Mouse (Mus musculus) adrenal gland (tissue): ENCODE results near the gene Actrt3.
"Not testable (repeated sequence)": the region's sequence is repeated elsewhere in the genome, so short reads cannot be mapped to it uniquely, and the experiment has no call there.

Experiments used
- intact Hi-C: fragments of 180-260 bp; cut with DNase I; formaldehyde crosslinking; loops from one replicate; pipeline ENCODE4 v1.15.1; 2025

The Actrt3 gene

DNA sequence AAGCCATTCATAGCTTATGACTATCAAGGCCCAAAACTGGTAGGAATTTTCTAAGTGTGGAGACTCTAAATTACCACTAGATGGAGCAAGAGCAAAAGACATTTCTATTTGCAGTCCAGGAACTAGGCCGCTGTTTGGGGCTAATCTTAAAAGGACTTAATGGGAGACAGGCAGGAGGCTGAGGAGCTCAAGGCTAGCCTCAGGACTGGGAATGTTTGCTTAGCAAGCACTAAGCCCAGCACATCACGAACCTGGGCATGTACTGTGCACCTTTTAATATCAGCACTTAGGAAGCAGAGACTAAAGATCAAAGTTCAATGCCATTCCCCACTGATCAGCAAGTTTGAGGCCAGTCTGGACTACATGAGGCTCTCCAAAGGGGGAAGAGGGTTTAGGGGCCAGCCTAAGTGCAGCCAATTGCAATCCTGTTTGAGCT lies 7.3 kb downstream of the Actrt3 start:
- intact Hi-C loops = loop anchor here (5.0 to 10.0 kb wide), 2 partner anchors 100 to 552 kb away; partner anchors contain the start of gene Cldn11

DNA sequence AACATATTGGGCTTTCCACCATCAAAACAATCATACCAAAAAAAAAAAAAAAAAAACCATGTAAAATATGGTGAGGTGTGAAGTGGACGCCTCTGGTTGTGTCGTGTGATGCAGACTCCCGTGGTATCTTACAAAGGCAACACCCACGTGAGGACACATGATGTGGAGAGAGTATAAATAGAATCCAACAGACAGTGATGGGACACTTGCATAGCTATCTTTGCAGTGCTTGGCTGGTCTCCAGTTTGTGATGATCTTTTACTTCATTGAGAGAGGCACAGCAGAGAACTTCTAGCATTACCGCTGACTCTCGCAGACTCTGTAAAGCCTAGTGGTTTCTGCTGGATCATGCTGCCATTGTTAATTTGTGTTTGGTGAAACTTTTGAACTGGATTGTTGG lies 10.9 kb downstream of the Actrt3 start:
- intact Hi-C loops = no loop called here

DNA sequence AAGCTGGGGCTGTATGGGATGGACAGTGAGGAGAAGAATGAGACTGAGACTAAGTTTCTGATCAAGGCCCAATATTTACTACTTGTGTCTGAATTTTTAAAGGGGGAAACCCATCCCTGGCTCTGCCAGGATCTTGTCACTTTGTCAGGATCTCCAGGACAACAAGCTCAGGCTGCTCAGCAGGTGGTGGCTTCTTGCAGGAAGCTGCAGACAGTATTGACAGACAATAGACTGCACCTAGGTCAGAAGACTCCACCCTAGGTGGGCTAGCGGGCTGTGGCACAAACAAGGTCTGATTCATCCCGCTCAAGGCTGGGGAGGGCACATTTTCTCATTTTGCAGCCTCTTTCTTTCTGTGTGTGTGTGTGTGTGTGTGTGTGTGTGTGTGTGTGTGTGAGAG lies 26.2 kb downstream of the Actrt3 start:
- intact Hi-C loops = no loop called here

DNA sequence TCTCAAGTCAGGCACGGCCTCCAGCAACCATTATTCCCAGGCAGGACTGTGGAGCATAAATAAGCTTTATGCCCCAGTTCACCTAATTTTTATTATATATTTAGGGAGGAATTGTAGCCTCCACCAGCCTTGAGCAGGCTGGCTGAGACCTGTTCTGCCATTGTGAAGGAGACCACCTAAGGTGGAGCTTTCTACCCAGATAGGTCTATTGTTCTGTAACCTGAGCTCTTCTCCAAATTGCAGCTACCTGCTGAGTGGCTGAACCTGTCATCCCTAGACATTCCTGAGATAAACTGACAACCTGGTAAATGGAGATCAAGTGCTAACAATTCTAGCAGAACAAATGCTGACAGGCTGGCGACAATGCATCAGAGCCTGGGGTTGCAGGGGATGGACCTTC lies 33.4 kb downstream of the Actrt3 start:
- intact Hi-C loops = not testable (repeated sequence)

DNA sequence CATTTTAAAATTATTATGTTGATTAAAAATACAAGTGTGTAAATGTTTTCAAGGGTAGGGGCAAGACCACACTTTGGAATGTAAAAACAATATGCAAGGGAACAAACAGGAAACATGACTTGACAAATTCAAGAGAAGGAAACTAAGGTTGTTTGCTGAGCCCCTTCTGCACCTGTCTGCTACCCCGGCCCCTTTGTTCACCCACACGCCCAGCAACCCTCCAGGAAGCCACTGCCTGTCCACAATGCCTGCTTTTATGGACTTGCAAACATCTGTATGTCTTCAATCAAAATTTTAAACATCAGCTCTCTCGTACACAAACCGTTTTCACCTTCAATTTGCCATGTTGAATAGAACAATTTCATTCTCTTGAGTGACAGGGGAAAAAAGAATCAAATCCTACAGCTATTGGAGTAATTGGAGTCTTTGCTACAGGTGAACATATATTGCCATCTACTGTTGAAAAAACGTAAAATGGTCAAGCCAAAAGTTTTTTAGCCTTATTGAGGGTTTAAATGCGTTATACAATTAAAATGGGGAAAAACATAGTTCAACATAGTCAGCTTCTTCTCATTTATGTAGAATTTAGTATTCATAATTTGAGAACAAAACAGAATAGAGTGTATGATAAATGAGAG lies 38.9 kb downstream of the Actrt3 start:
- intact Hi-C loops = no loop called here

DNA sequence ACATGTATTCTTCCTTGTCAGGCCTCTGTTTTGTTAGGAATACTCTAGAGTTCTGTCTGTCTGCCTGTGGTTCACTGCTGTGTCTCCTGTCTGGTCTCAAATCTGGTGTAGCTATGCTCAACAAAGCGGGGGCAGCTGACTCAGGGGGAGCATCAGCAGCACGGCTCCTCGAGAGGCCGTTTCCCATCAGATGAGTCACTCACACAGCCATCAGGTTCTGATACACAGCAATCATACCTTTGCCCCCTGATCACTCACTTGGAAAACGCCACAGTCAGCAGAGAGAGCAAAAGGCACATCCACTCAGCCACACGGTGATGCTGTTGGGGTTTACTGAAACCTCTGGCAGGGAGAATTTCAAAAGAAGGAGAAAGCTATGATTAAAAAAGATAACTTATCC lies 46.0 kb downstream of the Actrt3 start:
- intact Hi-C loops = loop anchor here (10.0 kb wide), 1 partner anchor 739 kb away; no protein-coding TSS in a partner anchor

DNA sequence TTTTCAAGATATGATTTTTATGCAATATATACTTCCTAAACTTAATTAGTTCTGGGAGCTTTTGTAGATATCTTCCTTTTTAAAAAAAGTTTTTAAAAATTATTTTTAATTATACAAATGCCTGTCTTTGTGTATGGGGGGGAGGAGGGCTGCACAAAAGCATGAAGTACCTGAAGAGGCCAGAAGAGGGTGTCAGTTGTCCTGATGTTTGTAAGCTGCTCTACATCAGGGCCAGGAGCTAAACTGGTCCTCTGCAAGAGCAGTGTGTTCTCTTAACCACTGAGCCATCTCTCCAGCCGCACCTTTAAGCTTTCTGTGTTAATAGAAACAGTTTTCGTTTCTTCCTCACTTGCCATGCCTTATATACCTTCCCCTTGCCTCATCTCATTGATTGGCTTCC lies 49.5 kb downstream of the Actrt3 start:
- intact Hi-C loops = loop anchor here (10.0 kb wide), 1 partner anchor 735 kb away; no protein-coding TSS in a partner anchor

DNA sequence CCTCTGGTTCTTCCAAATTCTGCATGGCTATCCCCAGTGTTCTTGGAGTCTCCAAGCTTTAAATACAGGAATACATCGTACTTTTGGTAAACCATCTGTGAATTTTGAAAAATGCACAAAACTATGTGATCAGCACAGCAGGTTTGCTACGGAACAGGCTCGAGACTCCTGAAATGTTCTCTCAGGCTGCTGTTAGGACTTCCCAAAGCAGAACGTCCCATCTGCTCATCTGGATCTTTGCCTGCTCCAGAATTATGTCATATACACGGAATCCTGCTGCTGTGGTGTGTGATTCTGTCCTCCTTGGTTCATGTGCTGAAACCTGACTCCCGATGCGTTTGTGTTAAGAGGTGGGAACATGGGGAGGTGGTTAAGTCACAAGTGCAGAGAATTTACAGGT lies 50.8 kb downstream of the Actrt3 start:
- intact Hi-C loops = no loop called here

DNA sequence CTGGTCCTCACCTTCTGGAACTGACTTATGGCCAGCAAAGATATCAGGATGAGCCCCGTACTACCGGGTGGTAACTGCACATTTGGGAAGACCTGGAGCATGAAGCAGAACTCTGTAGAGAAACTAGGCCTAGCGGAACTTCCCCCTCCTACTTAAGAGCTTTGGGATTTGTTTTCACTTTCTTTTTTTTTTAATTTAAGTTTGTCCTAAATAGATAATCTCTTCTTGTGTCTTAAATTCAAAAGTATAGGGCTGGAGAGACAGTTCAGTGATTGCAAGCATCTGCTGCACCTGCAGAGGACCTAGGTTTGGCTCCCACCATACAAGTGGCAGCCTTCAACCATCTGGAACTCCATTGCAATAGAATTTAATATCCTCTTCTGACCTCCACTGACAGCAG lies 51.8 kb downstream of the Actrt3 start, which contains the start of gene Mecom:
Gene Mecom, minus strand, starts transcription at position 101 of the 400 bp plus-strand sequence.
- intact Hi-C loops = no loop called here
